Mouse (Mus musculus): ENCODE measurements at regions not wholly inside any gene's neighbourhood (a gene's known extent, or its start where the extent isn't known, plus 50 kb on each side); places are given as distances from the start of the nearest gene placed in this dataset.
A peak's percentile ranks its signal among the peaks of the same experiment; 100 is the strongest.

DNA sequence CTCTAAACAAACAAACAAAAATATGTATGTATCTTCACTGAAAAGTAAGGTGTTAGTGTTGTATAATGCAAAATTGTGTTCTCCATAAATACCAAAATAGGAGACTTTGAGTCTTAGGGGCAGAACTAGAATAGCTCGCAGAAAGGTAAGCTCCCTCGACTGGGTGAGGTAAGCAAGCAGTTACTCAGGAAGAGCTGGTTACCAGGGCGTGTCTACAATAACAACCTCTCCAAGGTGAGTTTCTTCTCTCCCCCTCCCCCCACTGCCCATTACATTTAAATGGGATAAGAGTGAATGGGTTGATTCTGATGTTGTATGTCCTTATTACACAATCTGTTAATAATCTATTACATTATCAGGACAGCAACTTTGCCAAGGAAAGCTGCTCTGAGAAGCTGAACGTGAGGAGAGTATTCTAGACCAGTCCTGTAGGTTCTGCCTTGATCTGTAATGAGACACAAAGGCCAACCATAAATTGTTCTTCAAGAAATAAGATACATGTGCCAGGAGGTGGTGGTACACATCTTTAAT is 125.2 kb upstream of the Zfand5 start:
- DNase-seq = no peak

DNA sequence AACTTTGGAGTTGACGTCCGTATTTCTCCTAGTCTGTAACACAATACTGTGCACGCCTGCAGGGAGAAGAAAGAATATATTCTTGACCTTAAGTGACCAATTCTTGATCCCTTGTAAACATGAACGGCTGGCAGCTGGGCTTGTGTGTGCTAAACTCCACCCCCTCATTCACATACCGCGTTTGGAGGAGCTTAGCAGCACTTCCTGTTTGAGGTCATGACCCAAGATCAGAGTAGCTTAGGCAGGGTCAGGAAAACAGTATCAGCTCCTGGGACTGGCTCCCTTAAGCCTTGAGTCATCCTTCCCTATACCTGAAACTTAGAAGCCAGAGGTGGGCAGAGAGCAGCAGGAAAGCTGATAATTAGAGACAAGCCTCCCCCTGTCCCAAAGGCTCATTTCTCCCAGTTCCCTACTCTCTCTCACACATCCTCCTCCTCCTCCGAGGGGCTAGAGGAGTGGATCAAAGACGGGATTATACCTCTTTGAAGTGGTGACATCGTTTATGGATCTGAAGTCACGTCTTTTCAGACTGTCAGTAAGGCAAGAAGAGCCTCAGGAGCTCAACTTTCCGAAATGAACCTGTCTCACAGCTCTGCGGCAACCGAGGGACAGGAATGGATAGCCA is 127.3 kb upstream of the Zfand5 start:
- no peak for DNase-seq

DNA sequence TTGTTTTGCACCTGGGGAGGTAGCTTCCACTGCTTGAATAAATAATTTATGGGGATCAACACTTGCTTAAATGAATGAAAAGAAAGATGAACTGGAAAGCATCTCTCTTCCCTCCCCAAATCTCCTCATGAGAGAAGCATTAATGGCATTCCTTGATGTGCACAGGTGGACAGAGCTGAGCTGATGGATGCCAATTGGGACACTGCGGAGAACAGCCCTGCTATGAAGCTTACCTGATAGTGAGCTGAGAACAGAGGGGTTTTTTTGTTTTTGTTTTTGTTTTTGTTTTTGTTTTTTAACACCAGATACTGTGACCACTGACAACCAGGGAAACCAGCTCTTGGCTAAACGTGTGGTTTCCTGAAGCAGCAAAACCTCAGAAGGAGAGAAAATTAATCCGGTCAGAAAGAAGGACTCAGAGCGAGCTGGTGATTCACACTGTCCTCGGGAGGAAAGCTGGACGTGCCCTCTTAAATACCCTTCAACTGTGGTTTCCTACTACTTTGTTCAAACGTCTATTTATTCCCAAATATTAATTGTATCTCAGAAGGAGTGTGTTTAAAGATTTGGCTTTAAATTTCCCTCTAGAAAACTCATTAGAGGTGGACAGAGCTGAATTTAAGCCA is 128.0 kb upstream of the Zfand5 start:
- no peak for DNase-seq

DNA sequence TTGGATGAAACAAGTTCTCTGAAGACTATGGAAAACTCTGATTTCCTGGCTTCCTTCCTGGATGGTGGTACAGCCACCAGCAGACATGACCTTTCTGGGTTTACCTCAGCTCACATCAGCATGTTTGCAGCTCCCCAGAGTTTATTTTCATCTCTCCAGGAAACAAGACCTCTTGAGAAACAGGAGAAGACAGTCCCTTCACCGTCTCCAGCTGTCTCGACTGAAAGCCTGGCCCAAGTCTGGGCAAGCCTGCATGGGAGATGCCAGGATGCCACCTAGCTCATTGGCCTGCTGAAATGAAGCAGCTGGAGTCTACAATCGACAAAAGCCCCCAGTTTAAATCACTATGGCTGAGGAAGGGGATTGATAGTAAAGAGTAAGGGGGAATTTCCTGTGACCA is 131.6 kb upstream of the Zfand5 start:
- DNase-seq = no peak

DNA sequence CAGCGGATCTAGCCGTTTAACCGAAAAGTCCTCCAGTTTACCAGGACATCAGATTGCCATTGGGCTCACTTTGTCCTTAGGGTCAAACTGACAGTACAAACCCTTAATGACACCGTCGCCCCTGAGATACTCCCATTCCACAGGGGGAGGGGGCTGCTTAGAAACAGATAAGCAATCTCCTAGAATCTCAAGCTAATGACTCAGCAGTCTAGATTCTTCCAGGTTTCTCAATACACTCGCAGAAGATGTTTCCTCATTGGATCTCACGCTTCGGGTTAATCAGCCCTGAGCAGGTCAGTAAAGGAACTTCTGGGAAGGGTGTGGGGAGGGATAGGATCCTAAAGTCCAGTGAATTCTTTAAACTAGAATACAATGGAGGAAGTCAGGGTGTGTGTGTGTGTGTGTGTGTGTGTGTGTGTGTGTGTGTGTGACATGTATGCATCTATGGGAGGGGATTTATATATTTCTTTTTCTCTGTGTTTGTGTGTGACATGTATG is 133.0 kb upstream of the Zfand5 start:
- DNase-seq = no peak

DNA sequence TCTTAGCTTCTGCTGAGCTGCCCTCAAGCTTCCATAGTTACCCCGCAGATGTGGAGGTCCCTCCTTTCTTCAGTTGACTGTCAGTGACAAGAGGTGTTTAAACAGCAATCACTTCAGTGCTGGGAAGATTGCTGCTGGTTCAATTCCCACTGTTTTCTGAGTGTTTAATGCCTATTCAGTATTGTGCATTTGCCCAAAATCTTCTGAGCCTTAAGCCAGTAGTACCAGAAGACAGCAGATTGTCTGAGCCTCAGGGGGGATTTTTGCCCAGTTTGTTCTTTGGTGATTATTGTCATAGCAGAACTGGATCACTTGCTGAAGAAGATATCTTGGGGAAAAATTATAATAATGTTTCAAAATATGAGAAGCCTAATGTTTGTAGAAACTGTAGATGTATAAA is 135.3 kb upstream of the Zfand5 start:
- DNase-seq = no peak

DNA sequence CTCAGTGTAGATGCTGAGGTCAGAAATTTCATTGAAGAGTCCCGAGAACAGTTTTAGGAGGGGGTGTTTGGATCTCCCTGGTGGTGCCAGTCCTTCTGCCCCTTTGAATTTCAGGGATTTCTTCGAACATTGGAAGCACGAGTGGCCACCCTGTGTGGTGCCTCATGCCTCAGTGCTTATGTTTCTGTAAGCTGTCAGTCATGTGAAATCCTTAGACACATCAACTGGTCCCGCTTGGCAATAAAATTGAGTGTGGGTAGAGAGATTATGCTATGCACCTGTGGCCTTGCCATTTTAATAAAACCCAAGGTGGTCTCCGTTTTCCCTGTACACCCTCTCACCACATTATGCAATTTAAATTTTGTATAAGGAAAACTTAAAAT is 136.1 kb upstream of the Zfand5 start:
- no peak for DNase-seq

DNA sequence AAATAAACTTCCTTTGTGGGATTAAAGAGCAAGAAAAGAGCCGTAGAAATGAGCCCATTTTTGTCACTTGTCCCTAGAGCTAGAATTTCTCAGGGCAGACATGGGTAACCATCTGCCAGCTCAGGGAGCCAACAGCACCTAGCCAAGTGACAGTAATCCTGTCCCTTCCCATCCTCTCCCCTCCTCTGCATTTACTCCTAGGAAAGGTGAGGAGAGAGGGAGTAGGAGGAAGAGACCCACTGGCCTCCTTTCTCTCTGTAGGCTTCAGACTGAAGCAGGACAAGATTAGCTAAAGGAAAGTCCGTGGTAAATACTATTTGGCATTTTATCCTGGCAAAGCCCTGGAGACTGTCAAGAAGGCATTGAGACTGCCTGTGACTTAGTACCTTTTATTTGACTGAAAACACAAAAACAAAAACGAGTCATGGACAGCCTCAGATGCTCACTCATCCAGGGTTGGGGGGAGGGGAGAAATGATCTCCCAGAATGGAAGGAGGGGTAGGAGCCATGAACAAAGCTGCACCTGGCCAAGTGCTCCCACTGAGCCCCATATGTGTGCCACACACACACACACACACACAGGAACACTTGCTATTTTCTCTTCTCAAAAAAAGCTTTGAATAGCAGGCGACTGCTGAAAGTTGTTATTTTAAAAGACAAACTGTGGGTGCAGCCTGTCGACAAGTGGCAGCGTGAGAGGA is 136.6 kb upstream of the Zfand5 start:
- DNase-seq = peak; percentile 16

DNA sequence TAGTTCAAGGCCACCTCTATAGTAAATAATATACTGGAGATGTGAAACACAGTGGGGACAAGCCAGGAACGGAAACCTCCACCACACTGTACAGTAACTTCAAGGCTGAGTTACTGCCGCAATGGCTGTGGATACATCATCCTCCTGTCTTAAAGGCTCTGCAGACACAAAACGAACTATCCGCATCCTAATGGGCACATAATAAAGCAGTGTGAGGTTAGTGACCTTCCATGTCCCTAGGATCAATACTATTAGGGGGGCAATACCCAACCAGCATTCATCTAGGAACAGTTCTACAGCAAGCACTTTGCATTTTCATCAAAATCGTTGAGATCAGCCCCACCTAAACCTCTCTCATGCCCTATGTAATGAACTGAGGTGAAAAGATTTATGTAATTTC is 142.4 kb upstream of the Zfand5 start:
- DNase-seq = no peak

DNA sequence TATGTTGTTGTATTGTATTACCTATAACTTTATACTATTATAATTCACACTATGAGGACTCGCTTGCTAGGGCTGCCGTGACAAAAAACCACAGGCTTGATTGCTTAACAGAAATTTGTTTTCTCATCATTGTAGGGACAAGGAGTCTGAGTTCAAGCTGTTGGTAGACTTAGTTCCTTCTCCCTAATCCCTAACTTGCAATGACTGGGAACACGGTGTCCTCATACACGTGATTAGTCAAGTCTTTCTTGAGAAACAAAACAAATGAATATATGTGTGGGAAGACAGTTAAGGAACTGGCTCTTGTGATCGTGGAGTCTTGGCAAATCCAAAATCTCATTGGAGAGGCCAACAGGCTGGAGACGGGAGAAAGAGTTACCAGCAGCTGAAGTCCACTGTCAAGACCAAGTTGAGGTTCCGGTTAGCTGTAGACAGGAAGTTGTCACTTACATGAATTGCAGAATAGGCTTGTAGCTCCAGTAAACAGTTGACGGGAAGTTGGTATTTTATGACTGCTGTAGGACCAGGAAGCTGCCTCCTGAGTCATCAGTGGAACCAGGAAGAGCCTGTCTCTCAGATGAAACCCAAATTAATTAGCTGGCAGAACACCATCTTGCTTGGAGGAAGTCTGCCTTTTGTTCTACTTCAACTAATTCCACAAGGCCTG is 144.9 kb upstream of the Zfand5 start:
- DNase-seq = no peak

DNA sequence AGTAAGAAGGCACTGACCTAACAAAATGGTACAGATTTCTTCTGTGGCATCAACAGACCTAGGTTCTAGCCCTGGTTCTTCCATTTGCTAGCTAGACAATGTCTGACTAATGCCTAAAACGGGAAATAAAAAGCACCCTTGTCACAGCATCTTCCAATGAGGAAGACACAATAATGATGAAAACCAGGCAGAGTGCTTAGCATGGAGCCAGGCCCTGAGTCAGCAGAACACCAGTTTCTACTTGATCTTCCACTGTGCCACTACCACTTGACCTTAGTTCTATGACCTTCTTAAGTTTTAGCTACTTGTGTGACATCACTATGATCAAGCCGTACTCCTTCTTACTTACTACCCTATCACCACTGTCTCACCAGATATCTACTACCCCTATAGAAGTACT is 145.4 kb upstream of the Zfand5 start:
- DNase-seq = no peak

DNA sequence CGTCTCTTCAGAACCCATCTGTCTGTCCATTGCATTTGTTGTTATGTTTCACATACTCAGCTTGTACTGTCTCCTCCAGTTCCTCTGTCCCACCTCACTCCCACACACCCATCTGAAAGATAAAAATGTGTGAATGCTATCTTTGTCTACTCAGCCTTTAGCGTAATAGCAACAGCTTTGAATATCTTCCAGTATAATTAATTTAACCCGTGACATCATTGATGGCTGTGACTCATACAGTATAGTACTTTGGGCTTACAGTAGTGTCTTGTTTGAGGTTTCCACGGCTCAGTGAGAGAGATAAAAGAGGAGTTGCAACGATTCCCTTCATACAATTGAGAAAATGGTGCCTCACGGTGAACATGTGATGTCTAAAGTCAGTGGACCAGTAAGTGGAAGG is 152.6 kb upstream of the Zfand5 start:
- DNase-seq = no peak

DNA sequence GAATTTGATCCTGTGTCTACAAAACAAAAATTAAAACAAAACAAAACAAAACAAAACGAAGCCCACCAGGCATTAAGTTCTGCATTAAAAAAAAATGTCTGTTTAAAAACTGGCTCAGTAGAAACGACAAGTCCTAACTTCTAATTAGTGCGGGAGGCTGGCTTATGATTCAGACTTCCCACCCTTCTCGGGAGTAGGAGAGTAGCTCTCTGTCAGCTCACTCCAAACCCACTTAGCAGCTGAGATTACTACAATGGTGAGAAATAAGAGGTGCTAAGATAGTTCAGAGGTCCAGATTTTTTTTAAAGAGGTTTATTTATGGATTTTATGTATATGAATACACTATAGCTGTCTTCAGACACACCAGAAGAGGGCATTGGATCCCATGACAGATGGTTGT is 153.3 kb upstream of the Zfand5 start:
- DNase-seq = no peak

DNA sequence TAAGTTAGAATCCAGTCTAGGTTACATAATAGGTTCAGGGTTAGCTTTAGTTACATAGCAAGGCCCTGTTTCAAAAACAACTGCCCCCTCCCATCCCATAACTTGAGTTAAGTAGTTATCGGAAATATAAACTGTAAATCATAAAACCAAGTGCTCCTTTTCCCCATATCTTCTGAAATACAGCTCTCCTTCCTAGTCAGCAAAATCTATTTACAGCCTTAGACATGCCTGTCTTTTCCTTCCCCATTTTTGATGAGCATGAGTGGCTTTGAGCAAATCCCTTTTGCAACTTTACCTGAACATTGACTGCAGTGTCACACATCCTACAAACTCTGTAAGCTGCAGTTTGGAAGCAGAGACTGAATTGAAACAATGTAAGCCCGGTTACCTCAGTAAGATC is 156.4 kb upstream of the Zfand5 start:
- DNase-seq = no peak

DNA sequence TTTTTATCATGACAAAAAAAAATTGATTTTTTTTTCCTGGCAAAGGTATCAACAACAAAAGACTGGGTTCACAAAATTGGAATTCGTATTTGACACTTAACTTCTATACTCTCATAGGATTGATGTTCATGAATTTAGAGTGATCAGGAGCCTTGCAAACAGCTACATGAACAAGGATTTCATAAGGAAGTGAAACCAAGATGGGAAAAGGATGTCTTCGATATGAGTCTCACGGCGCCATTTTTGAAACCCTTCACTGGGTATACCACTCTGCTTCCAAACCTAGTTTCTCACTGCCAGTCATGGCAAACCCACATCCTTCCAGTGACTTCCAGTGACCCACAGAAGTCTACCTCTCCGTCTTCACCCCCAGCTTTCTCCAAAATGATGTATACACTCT is 157.8 kb upstream of the Tmc1 start:
- no peak for DNase-seq

DNA sequence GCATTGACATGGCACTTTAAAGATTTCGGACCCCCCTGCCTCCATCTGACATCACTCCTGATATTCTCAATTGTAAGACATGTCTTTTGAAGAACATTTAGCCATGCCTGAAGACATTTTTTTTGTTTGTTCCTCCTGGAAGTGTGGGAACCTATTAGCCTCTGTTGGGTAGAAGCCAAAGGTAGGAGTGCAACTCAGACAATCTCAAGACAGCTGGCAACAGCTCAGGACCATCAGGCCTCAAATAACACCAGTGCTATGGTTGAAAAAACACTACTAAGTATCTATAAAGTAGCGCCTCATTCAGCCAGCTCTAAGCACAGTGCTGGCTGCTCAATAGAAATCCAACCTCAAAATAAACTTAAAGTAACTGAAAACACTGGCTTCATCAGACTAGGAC is 154.3 kb upstream of the Tmc1 start:
- DNase-seq = no peak

DNA sequence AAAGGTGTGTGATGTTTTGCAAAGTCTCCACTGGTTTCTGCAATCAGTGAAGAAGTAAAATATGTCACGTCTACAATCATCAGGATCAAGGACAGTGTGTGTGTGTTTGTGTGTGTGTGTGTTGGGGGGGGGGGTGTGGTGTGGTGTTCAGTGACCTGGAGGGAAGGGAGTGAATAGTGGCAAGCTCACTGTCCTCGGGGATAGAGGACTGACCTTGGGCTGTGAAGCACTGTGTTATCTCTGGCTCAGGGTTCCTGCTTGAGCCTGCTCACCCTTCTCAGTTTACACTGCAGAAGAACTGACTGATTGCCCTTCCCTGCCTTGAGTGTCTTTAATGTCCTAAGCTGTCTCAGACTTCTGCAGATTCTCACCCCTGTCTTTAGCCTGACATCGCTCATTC is 153.7 kb upstream of the Tmc1 start:
- no peak for DNase-seq

DNA sequence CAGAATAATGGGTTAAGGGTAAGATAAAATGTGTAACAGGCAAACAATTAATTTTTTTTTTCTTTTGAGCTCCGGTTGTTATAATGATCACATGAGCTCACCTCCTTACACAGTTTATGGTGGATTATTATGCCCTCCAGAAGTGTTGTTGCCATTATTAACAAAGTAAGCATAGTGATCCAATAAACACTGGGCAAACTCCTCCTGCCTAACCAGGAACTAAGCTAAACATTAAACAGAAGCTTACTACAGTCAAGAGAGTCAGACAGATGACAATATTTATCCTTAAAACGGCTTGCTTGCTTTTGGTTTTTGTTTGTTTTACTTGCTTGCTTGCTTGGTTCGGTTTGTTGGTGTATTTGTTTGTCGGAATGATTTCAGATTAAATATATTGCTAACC is 153.3 kb upstream of the Tmc1 start:
- DNase-seq = no peak

DNA sequence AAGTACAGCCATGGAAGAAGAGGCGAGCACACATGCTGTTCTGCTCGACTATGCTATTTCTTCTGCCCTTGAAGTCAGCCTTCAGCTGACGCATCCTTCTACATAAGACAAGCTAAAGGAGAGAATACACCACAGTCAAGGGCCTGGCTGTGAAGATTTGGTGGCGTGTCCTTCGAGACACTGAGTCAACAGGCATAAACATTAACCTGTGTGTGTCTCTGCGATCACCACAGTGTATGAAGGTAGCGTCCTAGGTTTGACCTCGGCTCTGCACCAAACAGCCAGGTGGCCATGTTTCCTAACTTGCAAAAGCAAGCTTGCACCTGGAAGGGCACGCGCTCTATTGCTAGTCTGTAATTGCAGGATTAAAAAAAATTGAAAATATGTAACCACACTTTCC is 152.8 kb upstream of the Tmc1 start:
- DNase-seq = no peak

DNA sequence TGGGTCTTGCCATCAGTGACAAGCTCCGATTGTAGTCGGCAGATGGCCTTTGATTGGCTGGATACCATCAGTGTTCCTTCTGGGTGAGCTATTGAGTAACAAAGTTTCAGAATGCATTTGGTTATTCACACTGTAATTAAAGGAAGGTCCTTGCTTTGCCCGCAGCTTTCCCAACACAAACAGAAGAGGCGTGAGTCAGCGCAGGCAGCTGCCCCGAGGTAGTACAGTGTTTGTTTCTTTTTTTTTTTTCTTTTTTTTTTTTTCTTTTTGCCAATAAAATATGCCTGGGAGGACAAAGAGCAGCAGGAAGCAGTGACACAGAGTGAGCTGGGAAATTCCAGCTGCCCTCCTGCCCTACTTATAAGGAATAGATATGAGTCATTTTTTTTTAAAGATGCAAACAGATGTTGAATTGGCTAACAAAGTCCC is 152.3 kb upstream of the Tmc1 start:
- no peak for DNase-seq

DNA sequence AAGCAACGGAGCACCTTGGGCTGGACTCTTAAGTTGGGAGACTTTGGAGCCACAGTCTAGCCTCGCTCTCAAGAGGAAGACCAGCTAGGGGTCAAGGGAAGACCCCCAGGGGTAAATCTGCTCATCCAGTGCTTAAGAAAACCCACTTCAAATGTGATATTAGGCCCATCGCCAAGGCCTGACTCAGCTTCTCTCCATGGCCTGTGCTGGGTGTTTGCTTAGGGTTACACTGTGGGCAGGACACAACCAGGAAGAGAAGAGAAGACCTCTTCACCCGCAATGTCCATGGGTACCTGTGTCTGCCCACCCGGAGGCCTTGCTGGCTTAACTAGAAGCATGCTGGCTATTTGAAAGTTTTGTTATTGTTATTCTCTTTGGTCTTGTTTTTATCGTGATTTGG is 151.0 kb upstream of the Tmc1 start:
- DNase-seq = no peak

DNA sequence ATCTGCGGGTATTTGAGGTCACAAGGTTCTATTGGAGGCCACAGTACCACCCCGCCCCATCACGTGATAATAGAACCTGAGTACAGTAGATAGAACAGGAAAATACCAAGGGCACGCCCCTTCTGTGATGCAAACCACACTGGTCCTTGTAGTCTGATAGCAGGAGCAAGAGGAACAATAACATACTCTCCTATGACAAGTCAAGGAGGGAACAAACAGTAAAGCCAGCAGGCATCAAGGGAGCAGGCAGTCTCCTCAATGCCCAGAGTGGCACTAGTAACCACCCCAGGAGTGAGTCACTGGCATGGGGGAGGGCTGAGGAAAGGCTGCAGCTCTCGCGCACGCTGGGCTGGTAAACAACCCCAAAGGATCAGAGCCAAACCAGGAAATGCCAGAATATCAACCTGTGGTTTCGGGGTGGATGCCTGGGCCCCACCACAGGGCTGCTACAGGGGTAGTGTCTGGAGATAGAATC is 150.5 kb upstream of the Tmc1 start:
- DNase-seq = no peak

DNA sequence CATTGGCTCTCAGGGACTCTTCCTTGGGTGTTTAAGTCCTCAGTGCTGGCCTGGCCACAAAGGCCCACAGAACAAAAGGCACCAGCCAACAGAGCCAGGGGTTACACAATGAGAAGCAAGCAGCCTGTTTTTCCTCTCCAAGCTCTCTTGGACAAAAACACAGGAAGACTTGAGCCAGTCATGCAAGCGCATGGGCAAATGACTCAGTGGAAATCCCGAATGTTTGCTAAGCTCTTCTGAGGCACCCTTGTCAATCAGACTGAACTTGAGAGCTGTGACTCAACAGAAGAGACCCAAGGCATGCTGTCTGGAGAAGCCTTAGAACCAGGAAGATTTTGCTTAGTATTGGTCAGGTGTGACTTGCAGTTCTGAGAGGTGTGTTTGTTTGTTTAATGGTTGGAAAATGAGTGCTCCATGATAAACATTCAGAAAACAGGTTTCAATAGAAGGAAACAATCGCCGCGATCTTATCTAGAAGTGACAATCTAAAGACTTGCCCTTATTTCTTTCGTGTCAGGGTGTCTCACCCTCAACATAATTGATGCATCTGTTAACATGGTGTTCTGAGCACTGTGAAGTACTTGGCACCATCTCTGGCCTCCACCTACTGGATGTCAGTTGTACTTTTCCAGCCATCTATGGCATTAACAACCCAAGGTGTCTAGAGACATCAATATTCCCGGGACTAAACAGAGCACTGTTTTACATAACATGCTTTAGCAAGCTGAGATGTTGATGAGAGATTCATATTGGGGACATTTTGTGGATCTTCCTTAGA is 124.0 kb upstream of the Tmc1 start:
- DNase-seq = no peak

Data from right cerebral cortex, postnatal 4 days (tissue).